Mouse (Mus musculus) midbrain, embryonic 16.5 days (tissue): ENCODE measurements around the gene Ankrd54. TPM values are rescaled to one million over a fixed set of nuclear protein-coding genes. Genes with fewer than 3 reads are reported as not detected.

Experiments used
- ATAC-seq: fragments of 200-750 bp; cut with Nextera tagmentation; 2 replicates; pipeline ENCODE4 v1.8.0; 2017; ENCODE audit warnings: moderate TSS enrichment
- H3K27ac ChIP-seq: fragments of 300-500 bp; sonication (generic); 2 replicates; pipeline ENCODE4 v1.5.1; 2014; ENCODE audit warnings: mild to moderate bottlenecking, low read length, mixed read lengths
- H3K27me3 ChIP-seq: fragments of 300-500 bp; sonication (generic); 2 replicates; pipeline ENCODE4 v1.6.1; 2014; ENCODE audit warnings: low read depth, low read length, mixed read lengths; ENCODE audit not compliant: control insufficient read depth, insufficient read depth
- H3K36me3 ChIP-seq: fragments of 300-500 bp; sonication (generic); 2 replicates; pipeline ENCODE4 v1.6.1; 2014; ENCODE audit warnings: mild to moderate bottlenecking, low read length, moderate library complexity, mixed read lengths; ENCODE audit not compliant: control insufficient read depth, insufficient read depth
- H3K4me1 ChIP-seq: fragments of 300-500 bp; sonication (generic); 2 replicates; pipeline ENCODE4 v1.6.1; 2014; ENCODE audit warnings: mild to moderate bottlenecking, low read length, mixed read lengths; ENCODE audit not compliant: control insufficient read depth, insufficient read depth
- H3K4me2 ChIP-seq: fragments of 300-500 bp; sonication (generic); 2 replicates; pipeline ENCODE4 v1.6.1; 2014; ENCODE audit warnings: mild to moderate bottlenecking, low read length, mixed read lengths
- H3K4me3 ChIP-seq: fragments of 300-500 bp; sonication (generic); 2 replicates; pipeline ENCODE4 v1.5.1; 2014; ENCODE audit warnings: low read depth, mild to moderate bottlenecking, low read length, moderate library complexity, mixed read lengths
- H3K9ac ChIP-seq: fragments of 300-500 bp; sonication (generic); 2 replicates; pipeline ENCODE4 v1.6.1; 2014; ENCODE audit warnings: low read depth, low read length, mixed read lengths
- H3K9me3 ChIP-seq: fragments of 300-500 bp; sonication (generic); replicated peaks from 2 replicates; pipeline ENCODE4 v1.6.1; 2014; ENCODE audit warnings: mild to moderate bottlenecking, low read length, mixed read lengths; ENCODE audit not compliant: control insufficient read depth, poor library complexity, severe bottlenecking
- WGBS: fragments of 180-500 bp; shearing (Covaris S2); extraction: QIAGEN DNeasy Blood & Tissue Kit; methylation state at CpG from one replicate; pipeline ENCODE4 v1.1.7; 2014; 5-methylcytosine and 5-hydroxymethylcytosine counted together
- polyA plus RNA-seq: library from polyadenylated mRNA; unstranded; fragments of >200 nt; fragmentation: Nextera tagmentation; extraction: Ambion mirVana; gene quantifications from 2 replicates; pipeline ENCODE4 v1.2.1, GENCODE M21; 2015

Gene Ankrd54
- polyA plus RNA-seq, 1 experiment from 2014 or later: 54.4 TPM

DNA sequence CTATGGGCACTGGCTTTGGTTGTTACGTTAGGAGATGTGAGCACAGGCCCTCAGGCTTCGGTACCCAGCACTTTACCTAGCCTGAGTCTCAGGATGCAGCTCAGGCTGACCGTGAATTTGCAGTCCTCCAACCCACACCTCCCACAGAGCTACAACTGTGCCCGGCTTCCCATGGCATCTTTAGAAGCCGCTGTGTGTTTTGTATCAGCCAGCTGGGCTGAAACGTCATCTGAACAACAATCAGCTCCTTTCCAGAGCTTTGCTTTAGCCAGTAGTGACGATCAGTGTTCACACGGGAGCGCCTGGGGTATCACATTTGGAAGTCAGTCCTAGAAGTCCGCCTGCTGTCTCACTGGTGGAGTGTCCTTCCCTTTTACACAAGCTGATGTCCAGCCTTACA lies 40.6 kb upstream of the Ankrd54 start:
- no peak for ATAC-seq
- no peaks in the 10 kb centered on the region for H3K9me3 ChIP-seq
- H3K4me1 ChIP-seq: peaks cover 4% of the 10 kb centered on the region
- H3K4me2 ChIP-seq: no peak overlapping the region
- no peaks in the 10 kb centered on the region for H3K36me3 ChIP-seq
- H3K27ac ChIP-seq: no peak overlapping the region
- no peak overlapping the region for H3K9ac ChIP-seq
- H3K27me3 ChIP-seq: no peaks in the 10 kb centered on the region
- no peak overlapping the region for H3K4me3 ChIP-seq
- WGBS: 68% methylated on average over 10 of the region's 10 CpGs

DNA sequence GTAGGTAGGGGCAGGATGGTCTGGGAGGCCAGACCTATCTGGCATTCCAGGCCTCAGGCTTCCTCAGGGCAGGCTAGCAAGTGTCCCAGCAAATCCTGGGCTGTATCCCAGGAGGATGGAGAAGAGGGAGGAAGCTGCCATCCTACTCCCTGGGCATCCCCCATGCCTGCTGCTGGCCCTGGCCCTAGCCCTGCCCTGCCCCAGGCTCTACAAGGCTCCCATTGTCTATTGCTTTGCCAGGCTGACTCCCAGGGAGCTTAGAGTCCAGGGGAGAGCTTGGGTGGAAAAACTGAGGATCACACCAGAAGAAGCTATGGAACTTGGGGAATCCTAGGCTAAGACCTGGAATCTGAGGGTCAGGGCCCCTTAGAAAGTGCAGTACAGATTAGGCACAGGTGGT lies 38.8 kb upstream of the Ankrd54 start:
- no peak overlapping the region for H3K4me3 ChIP-seq
- H3K4me1 ChIP-seq: no peaks in the 10 kb centered on the region
- no peaks in the 10 kb centered on the region for H3K9me3 ChIP-seq
- no peak overlapping the region for H3K4me2 ChIP-seq
- H3K27me3 ChIP-seq: no peaks in the 10 kb centered on the region
- ATAC-seq: no peak
- no peak overlapping the region for H3K27ac ChIP-seq
- no peak overlapping the region for H3K9ac ChIP-seq
- no peaks in the 10 kb centered on the region for H3K36me3 ChIP-seq

GRCm38 (mm10) chr15:79100391-79100790 lies 37.7 kb upstream of the Ankrd54 start:
- Histone ChIP-seq H3K4me1 (no peaks in the 10 kb centered on the region), H3K9me3 (no peaks in the 10 kb centered on the region), H3K4me3 (no peak overlapping the region), H3K27me3 (no peaks in the 10 kb centered on the region), H3K27ac (no peak overlapping the region), H3K4me2 (no peak overlapping the region), H3K9ac (no peak overlapping the region), H3K36me3 (peaks cover 3% of the 10 kb centered on the region; the same call in 1 of the 2 replicates)
- 80% methylated on average over 4 of the region's 4 CpGs for WGBS
- no peak for ATAC-seq

GRCm38 (mm10) chr15:79099456-79099855 lies 36.8 kb upstream of the Ankrd54 start:
- no peaks in the 10 kb centered on the region for H3K9me3 ChIP-seq
- peaks cover 4% of the 10 kb centered on the region for H3K36me3 ChIP-seq
- no peak overlapping the region for H3K4me3 ChIP-seq
- no peak overlapping the region for H3K4me2 ChIP-seq
- 60% methylated on average over 4 of the region's 4 CpGs for WGBS
- ATAC-seq: no peak
- H3K27me3 ChIP-seq: no peaks in the 10 kb centered on the region
- no peak overlapping the region for H3K9ac ChIP-seq
- no peaks in the 10 kb centered on the region for H3K4me1 ChIP-seq
- no peak overlapping the region for H3K27ac ChIP-seq

GRCm38 (mm10) chr15:79098868-79099267 lies 36.2 kb upstream of the Ankrd54 start:
- Histone ChIP-seq H3K9me3 (no peaks in the 10 kb centered on the region), H3K4me1 (no peaks in the 10 kb centered on the region), H3K27me3 (no peaks in the 10 kb centered on the region), H3K9ac (no peak overlapping the region), H3K4me2 (no peak overlapping the region), H3K36me3 (peaks cover 10% of the 10 kb centered on the region), H3K4me3 (no peak overlapping the region), H3K27ac (no peak overlapping the region)
- WGBS: 58% methylated on average over 7 of the region's 7 CpGs
- ATAC-seq: no peak

GRCm38 (mm10) chr15:79098220-79098619 lies 35.5 kb upstream of the Ankrd54 start:
- Histone ChIP-seq H3K27ac (no peak overlapping the region), H3K4me2 (no peak overlapping the region), H3K4me3 (no peak overlapping the region), H3K9me3 (no peaks in the 10 kb centered on the region), H3K9ac (no peak overlapping the region), H3K27me3 (no peaks in the 10 kb centered on the region), H3K4me1 (no peaks in the 10 kb centered on the region), H3K36me3 (peaks cover 16% of the 10 kb centered on the region)
- WGBS: 70% methylated on average over 5 of the region's 5 CpGs
- ATAC-seq: no peak

DNA sequence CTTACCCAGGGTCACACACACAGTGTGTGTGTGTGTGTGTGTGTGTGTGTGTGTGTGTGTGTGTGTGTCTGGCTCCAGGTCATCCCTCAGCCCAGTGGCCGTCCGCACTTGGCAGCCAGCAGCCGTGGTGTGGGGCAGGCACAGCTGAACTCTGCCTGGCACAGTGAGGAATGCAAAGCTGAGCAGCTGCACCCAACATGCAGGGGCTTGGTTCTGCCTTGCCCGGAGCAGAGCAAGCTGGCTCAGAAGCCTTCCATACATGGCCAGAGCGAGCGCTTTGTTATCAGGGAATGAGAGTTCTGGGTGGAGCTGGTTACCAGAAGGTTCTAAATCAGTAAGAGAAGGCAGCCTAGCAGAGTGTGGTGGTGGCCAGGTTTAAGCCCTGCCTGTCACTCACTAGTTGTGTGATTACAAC lies 34.9 kb upstream of the Ankrd54 start:
- Histone ChIP-seq H3K4me2 (no peak overlapping the region), H3K4me3 (no peak overlapping the region), H3K9me3 (no peaks in the 10 kb centered on the region), H3K36me3 (peaks cover 22% of the 10 kb centered on the region), H3K9ac (no peak overlapping the region), H3K4me1 (no peaks in the 10 kb centered on the region), H3K27ac (no peak overlapping the region), H3K27me3 (no peaks in the 10 kb centered on the region)
- no peak for ATAC-seq
- WGBS: 53% methylated on average over 6 of the region's 6 CpGs

DNA sequence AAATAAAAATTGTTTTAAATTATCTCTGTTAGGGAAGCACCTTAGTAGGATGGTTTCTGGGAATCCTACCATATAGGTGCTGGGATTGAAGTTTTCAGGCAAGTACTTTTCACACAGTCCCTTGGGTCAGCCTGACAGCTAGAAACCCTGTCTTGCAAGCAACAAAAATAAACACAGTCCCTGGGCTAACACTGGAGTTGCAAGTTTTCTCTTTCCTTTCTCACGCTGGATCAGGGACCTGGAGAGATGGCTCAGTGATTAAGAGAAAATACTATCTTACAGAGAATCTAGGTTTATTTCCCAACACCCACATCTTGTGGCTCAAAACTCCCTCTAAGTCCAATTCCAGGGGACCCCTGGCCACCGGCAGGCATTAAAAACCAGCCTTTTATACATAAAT lies 34.4 kb upstream of the Ankrd54 start:
- no peaks in the 10 kb centered on the region for H3K27me3 ChIP-seq
- no peak overlapping the region for H3K9ac ChIP-seq
- peaks cover 26% of the 10 kb centered on the region for H3K36me3 ChIP-seq
- no peaks in the 10 kb centered on the region for H3K9me3 ChIP-seq
- ATAC-seq: no peak
- H3K4me1 ChIP-seq: no peaks in the 10 kb centered on the region
- 51% methylated on average over 2 of the region's 2 CpGs for WGBS
- H3K4me2 ChIP-seq: no peak overlapping the region
- H3K27ac ChIP-seq: no peak overlapping the region
- H3K4me3 ChIP-seq: no peak overlapping the region

- Histone ChIP-seq H3K27me3 (no peaks in the 10 kb centered on the region), H3K4me2 (no peak overlapping the region), H3K4me1 (no peaks in the 10 kb centered on the region), H3K4me3 (no peak overlapping the region), H3K9ac (no peak overlapping the region), H3K27ac (no peak overlapping the region), H3K36me3 (peaks cover 27% of the 10 kb centered on the region), H3K9me3 (no peaks in the 10 kb centered on the region)
- 73% methylated on average over 3 of the region's 3 CpGs for WGBS
- ATAC-seq: no peak
Observed at GRCm38 (mm10) chr15:79096556-79096955, 33.9 kb upstream of the Ankrd54 start.

DNA sequence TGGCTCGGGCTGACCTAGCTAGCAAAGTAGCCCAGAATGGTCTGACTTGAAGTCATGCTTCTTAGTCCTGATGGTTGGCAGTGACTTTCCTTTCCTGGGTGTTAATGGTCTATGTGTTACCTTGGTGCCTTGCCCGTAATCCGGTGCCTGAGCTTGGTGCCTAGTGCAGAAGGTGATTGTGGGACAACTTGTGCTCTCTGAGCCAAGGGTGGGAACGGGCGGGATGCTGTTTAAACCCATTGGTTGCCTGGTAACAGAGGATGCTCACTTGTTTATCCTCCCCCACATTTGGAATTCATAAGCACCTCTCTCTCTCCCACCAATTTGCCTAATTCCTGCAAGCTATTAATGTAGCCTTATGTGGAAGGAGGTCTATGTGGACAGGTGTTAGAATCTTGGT lies 32.8 kb upstream of the Ankrd54 start:
- Histone ChIP-seq H3K27me3 (no peaks in the 10 kb centered on the region), H3K9me3 (no peaks in the 10 kb centered on the region), H3K36me3 (peaks cover 37% of the 10 kb centered on the region), H3K27ac (no peak overlapping the region), H3K4me1 (no peaks in the 10 kb centered on the region), H3K9ac (no peak overlapping the region), H3K4me3 (no peak overlapping the region), H3K4me2 (no peak overlapping the region)
- 83% methylated on average over 5 of the region's 5 CpGs for WGBS
- no peak for ATAC-seq
